Mouse (Mus musculus): ENCODE data around the gene Hid1. TPM values are rescaled to one million over a fixed set of nuclear protein-coding genes. Genes with fewer than 3 reads are reported as not detected.
A peak's percentile ranks its signal among the peaks of the same experiment; 100 is the strongest.

Gene Hid1
- polyA plus RNA-seq, 1 experiment = 30.2 TPM

- H3K4me1 ChIP-seq (ENCODE audit: control insufficient read depth, insufficient read depth, insufficient read length, low read length) = peaks cover 9% of the 10 kb centered on the region
- WGBS = 57% methylated on average over 12 of the region's 12 CpGs
- no peaks in the 10 kb centered on the region for H3K36me3 ChIP-seq (ENCODE audit: control insufficient read depth, insufficient read depth, low read length)
- no peaks in the 10 kb centered on the region; the same call in 1 of the 2 replicates for H3K27me3 ChIP-seq (ENCODE audit: control insufficient read depth, insufficient read depth, low read length)
- H3K27ac ChIP-seq (ENCODE audit: insufficient read depth, low read depth, low read length) = no peak overlapping the region
- no peak overlapping the region for H3K4me3 ChIP-seq (ENCODE audit: low read depth, low read length)
- TF ChIP-seq CTCF (IDR thresholded peaks at IDR 0.05; ENCODE audit: extremely low read depth, insufficient read length, insufficient replicate concordance, low read depth, low read length) = no peak
- TF ChIP-seq POLR2A (IDR thresholded peaks at IDR 0.05; ENCODE audit: low read depth, low read length) = no peak
These were observed 7.3 kb upstream of the Hid1 start for GRCm38 (mm10) chr11:115374695-115375425.

GRCm38 (mm10) chr11:115373805-115374694, 6.5 kb upstream of the Hid1 start:
- H3K27me3 ChIP-seq (ENCODE audit: control insufficient read depth, insufficient read depth, low read length) = no peaks in the 10 kb centered on the region; the same call in 1 of the 2 replicates
- H3K36me3 ChIP-seq (ENCODE audit: control insufficient read depth, insufficient read depth, low read length) = no peaks in the 10 kb centered on the region
- H3K27ac ChIP-seq (ENCODE audit: insufficient read depth, low read depth, low read length) = no peak overlapping the region
- peaks cover 9% of the 10 kb centered on the region for H3K4me1 ChIP-seq (ENCODE audit: control insufficient read depth, insufficient read depth, insufficient read length, low read length)
- H3K4me3 ChIP-seq (ENCODE audit: low read depth, low read length) = peak overlapping the region; percentile 63
- 2% methylated on average over 30 of the region's 30 CpGs for WGBS
- TF ChIP-seq CTCF (IDR thresholded peaks at IDR 0.05; ENCODE audit: extremely low read depth, insufficient read length, insufficient replicate concordance, low read depth, low read length) = no peak
- TF ChIP-seq POLR2A (IDR thresholded peaks at IDR 0.05; ENCODE audit: low read depth, low read length) = 0 out of 2 replicates have a peak, but pooled peaks have one; percentile 24

DNA sequence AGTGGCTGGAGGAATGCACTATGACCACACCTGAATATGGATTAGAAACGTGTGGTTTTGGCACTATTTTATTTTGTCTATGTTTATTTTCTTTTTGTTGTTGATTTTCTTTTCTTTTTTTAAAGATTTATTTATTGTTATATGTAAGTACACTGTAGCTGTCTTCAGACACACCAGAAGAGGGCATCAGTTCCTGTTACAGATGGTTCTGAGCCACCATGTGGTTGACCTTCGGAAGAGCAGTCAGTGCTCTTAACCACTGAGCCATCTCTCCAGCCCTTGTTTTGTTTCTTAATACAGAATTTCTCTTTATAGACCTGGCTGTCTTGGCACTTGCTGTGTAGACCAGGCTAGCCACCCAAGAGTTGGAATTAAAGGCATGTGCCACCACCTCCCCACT, 5.2 kb upstream of the Hid1 start:
- TF ChIP-seq CTCF (IDR thresholded peaks at IDR 0.05; ENCODE audit: extremely low read depth, insufficient read length, insufficient replicate concordance, low read depth, low read length) (no peak), POLR2A (IDR thresholded peaks at IDR 0.05; ENCODE audit: low read depth, low read length) (no peak)
- WGBS = 55% methylated on average over 2 of the region's 2 CpGs
- Histone ChIP-seq H3K4me1 (ENCODE audit: control insufficient read depth, insufficient read depth, insufficient read length, low read length) (peaks cover 9% of the 10 kb centered on the region), H3K4me3 (ENCODE audit: low read depth, low read length) (no peak overlapping the region), H3K27ac (ENCODE audit: insufficient read depth, low read depth, low read length) (no peak overlapping the region), H3K27me3 (ENCODE audit: control insufficient read depth, insufficient read depth, low read length) (no peaks in the 10 kb centered on the region; the same call in 1 of the 2 replicates), H3K36me3 (ENCODE audit: control insufficient read depth, insufficient read depth, low read length) (no peaks in the 10 kb centered on the region)

DNA sequence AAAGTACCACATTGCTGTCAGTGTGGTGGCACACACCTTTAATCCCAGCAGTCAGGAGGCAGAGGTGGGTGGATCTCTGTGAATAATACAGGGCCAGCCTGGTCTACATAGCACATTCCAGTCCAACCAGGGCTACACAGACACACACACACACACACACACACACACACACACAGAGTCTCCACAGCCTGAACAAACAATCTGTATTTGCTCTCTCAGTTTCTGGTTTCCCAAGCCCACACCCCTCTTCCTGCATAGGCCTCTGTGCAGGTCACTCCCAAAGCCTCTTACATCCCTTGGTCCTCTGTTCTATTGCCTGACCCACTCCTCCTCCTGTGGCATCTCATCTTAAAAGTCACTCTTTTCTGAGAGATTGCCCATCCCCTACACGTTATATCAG, 4.5 kb upstream of the Hid1 start:
- H3K4me3 ChIP-seq (ENCODE audit: low read depth, low read length) = no peak overlapping the region
- no peaks in the 10 kb centered on the region for H3K36me3 ChIP-seq (ENCODE audit: control insufficient read depth, insufficient read depth, low read length)
- TF ChIP-seq POLR2A (IDR thresholded peaks at IDR 0.05; ENCODE audit: low read depth, low read length) (no peak), CTCF (IDR thresholded peaks at IDR 0.05; ENCODE audit: extremely low read depth, insufficient read length, insufficient replicate concordance, low read depth, low read length) (no peak)
- no peaks in the 10 kb centered on the region; the same call in 1 of the 2 replicates for H3K27me3 ChIP-seq (ENCODE audit: control insufficient read depth, insufficient read depth, low read length)
- H3K27ac ChIP-seq (ENCODE audit: insufficient read depth, low read depth, low read length) = no peak overlapping the region
- 71% methylated on average over 1 of the region's 1 CpGs for WGBS
- H3K4me1 ChIP-seq (ENCODE audit: control insufficient read depth, insufficient read depth, insufficient read length, low read length) = peaks cover 9% of the 10 kb centered on the region

GRCm38 (mm10) chr11:115371354-115371753, 3.8 kb upstream of the Hid1 start:
- no peaks in the 10 kb centered on the region; the same call in 1 of the 2 replicates for H3K27me3 ChIP-seq (ENCODE audit: control insufficient read depth, insufficient read depth, low read length)
- 80% methylated on average over 8 of the region's 8 CpGs for WGBS
- TF ChIP-seq POLR2A (IDR thresholded peaks at IDR 0.05; ENCODE audit: low read depth, low read length) (no peak), CTCF (IDR thresholded peaks at IDR 0.05; ENCODE audit: extremely low read depth, insufficient read length, insufficient replicate concordance, low read depth, low read length) (no peak)
- H3K27ac ChIP-seq (ENCODE audit: insufficient read depth, low read depth, low read length) = no peak overlapping the region
- H3K36me3 ChIP-seq (ENCODE audit: control insufficient read depth, insufficient read depth, low read length) = no peaks in the 10 kb centered on the region
- peaks cover 9% of the 10 kb centered on the region for H3K4me1 ChIP-seq (ENCODE audit: control insufficient read depth, insufficient read depth, insufficient read length, low read length)
- H3K4me3 ChIP-seq (ENCODE audit: low read depth, low read length) = no peak overlapping the region

DNA sequence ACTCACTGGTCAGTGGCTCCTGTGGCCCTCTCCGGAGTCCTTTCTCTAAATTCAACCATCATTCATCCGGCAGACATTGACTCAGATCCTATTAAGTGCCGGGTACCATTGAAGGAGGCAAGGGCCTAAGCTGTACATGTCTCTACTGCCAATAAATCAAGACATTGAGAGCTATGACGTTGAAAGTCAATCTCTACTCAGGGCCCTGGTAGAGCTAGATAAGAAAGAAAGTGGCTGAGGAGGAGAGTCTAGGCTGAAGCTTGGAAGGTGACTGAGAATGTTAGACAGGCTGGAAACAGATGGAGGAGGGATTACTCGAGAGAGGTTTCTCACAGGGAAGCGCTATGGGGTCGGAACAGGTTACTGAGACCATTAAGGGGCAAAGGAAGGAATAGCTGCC, 2.8 kb upstream of the Hid1 start:
- 82% methylated on average over 7 of the region's 7 CpGs for WGBS
- no peaks in the 10 kb centered on the region for H3K27me3 ChIP-seq (ENCODE audit: control insufficient read depth, insufficient read depth, low read length)
- TF ChIP-seq POLR2A (IDR thresholded peaks at IDR 0.05; ENCODE audit: low read depth, low read length) (no peak), CTCF (IDR thresholded peaks at IDR 0.05; ENCODE audit: extremely low read depth, insufficient read length, insufficient replicate concordance, low read depth, low read length) (no peak)

More for the DNA sequence above, 2.8 kb upstream of the Hid1 start:
- H3K36me3 ChIP-seq (ENCODE audit: control insufficient read depth, insufficient read depth, low read length) = no peaks in the 10 kb centered on the region
- H3K4me3 ChIP-seq (ENCODE audit: low read depth, low read length) = no peak overlapping the region
- H3K4me1 ChIP-seq (ENCODE audit: control insufficient read depth, insufficient read depth, insufficient read length, low read length) = peaks cover 9% of the 10 kb centered on the region
- H3K27ac ChIP-seq (ENCODE audit: insufficient read depth, low read depth, low read length) = no peak overlapping the region

Data from small intestine, adult 2 months (tissue).